ENCODE assay signal across 22 mouse cellular contexts in genomic region chr12:70547199-70547598, GRCm38 (mm10).
A peak's percentile ranks its signal among the peaks of the same experiment; 100 is the strongest.
DNase-seq lines count a peak whose midpoint lies in the region; ATAC-seq and TF ChIP-seq lines count a peak whose summit lies in the region.
"Had no signal": no experiment of that assay in that cellular context is flagged by ENCODE, and none has a peak within 500 bp of the region (broad histone marks: within the 10 kb centered on the region; RNA-seq: fewer than 3 reads in every experiment).

No protein-coding gene starts in this region.

- H3ac ChIP-seq in myocyte (ENCODE audit: control insufficient read depth, insufficient read length): no peak overlapping the region

- H3K27me3 ChIP-seq in heart, postnatal 0 days (ENCODE audit: control insufficient read depth, insufficient read depth, low read length): no peaks in the 10 kb centered on the region
- H3K27me3 ChIP-seq in myocyte (ENCODE audit: control insufficient read depth, insufficient read depth, insufficient read length): no peaks in the 10 kb centered on the region
- H3K27me3 ChIP-seq: heart, embryonic 12.5 days; hindbrain, embryonic 15.5 days; lung, embryonic 15.5 days; neural tube, embryonic 12.5 days had no signal

- H3K4me1 ChIP-seq in heart, postnatal 0 days (ENCODE audit: control insufficient read depth, insufficient read depth): no peaks in the 10 kb centered on the region; the same call in 1 of the 2 replicates
- H3K4me1 ChIP-seq: neural tube, embryonic 12.5 days had no signal

- TF ChIP-seq POLR2A in myocyte (IDR thresholded peaks at IDR 0.05; ENCODE audit: insufficient read length, low read depth): no peak

- peak; percentile 14 for DNase-seq in heart, postnatal 0 days (ENCODE audit: low spot score)
- DNase-seq in heart, adult 11 months: no peak
- DNase-seq in MN1 (ENCODE audit: low spot score): peak; percentile 54
- DNase-seq in R1 (ENCODE audit: low read depth, low spot score): peak; percentile 12
- DNase-seq in left cerebral cortex, adult 11 months (ENCODE audit: low spot score): no peak
- no peak for DNase-seq in right cerebral cortex, adult 2 months (ENCODE audit: low spot score in 2 of 2)
- DNase-seq: adrenal gland, adult 2 months; cerebellum, adult 8-10 months; forebrain, postnatal 0 days; heart, postnatal 36 days; right cerebral cortex, postnatal 14 days; thymus, postnatal 14 days had no signal

- H3K9ac ChIP-seq in heart, postnatal 0 days (replicated peaks; ENCODE audit: low read depth, low read length): no peak overlapping the region
- H3K9ac ChIP-seq: forebrain, postnatal 0 days; heart, embryonic 12.5 days; hindbrain, embryonic 15.5 days; kidney, embryonic 15.5 days; limb, embryonic 12.5 days; liver, embryonic 14.5 days; lung, embryonic 15.5 days; neural tube, embryonic 12.5 days had no signal

- H3K4me3 ChIP-seq in heart, postnatal 0 days (ENCODE audit: low read depth, low read length): no peak overlapping the region
- no peak overlapping the region for H3K4me3 ChIP-seq in myocyte
- H3K4me3 ChIP-seq: heart, embryonic 12.5 days; hindbrain, embryonic 15.5 days; kidney, embryonic 15.5 days; limb, embryonic 12.5 days; lung, embryonic 15.5 days; neural tube, embryonic 12.5 days had no signal

- ATAC-seq in heart, postnatal 0 days (ENCODE audit: insufficient read depth, low read depth): no peak; the same call in 1 of the 2 replicates
- ATAC-seq: forebrain, postnatal 0 days; intestine, postnatal 0 days had no signal

- 0 out of 2 replicates have a peak, but pooled peaks cover 5% of the 10 kb centered on the region for H3K9me3 ChIP-seq in heart, postnatal 0 days (replicated peaks; ENCODE audit: control insufficient read depth, low read length)
- H3K9me3 ChIP-seq: heart, embryonic 12.5 days; hindbrain, embryonic 15.5 days; kidney, embryonic 15.5 days; limb, embryonic 12.5 days; lung, embryonic 15.5 days; neural tube, embryonic 12.5 days had no signal

- H3K4me2 ChIP-seq in heart, postnatal 0 days (ENCODE audit: low read depth, low read length): no peak overlapping the region
- no peak overlapping the region for H3K4me2 ChIP-seq in myocyte (ENCODE audit: low read depth)
- H3K4me2 ChIP-seq: heart, embryonic 12.5 days; hindbrain, embryonic 15.5 days; kidney, embryonic 15.5 days; limb, embryonic 12.5 days; lung, embryonic 15.5 days; midbrain, embryonic 11.5 days; neural tube, embryonic 12.5 days had no signal

- no peaks in the 10 kb centered on the region for H3K36me3 ChIP-seq in heart, postnatal 0 days (replicated peaks; ENCODE audit: control insufficient read depth, insufficient read depth, low read length)
- H3K36me3 ChIP-seq in myocyte (ENCODE audit: control insufficient read depth, insufficient read depth): no peaks in the 10 kb centered on the region
- H3K36me3 ChIP-seq: heart, embryonic 12.5 days; hindbrain, embryonic 15.5 days; kidney, embryonic 15.5 days; limb, embryonic 12.5 days; lung, embryonic 15.5 days; neural tube, embryonic 12.5 days had no signal

- 61% methylated on average over 6 of the region's 6 CpGs for WGBS in heart, postnatal 0 days

- TF ChIP-seq CTCF in heart, postnatal 0 days (IDR thresholded peaks at IDR 0.05; ENCODE audit: low read depth): no peak

- H3K27ac ChIP-seq in heart, postnatal 0 days (ENCODE audit: low read depth): no peak overlapping the region
- H3K27ac ChIP-seq: hindbrain, embryonic 15.5 days; kidney, embryonic 15.5 days; limb, embryonic 12.5 days; liver, embryonic 14.5 days; lung, embryonic 15.5 days; neural tube, embryonic 12.5 days had no signal

- H3K79me2 ChIP-seq in myocyte (ENCODE audit: control insufficient read depth, insufficient read depth): no peaks in the 10 kb centered on the region

- no peak for TF ChIP-seq EP300 in heart, postnatal 0 days (IDR thresholded peaks at IDR 0.05; ENCODE audit: low read depth)

TF ChIP-seq in myocyte, 11 proteins besides CTCF, POLR2A, EP300 and RAD21:
- TF ChIP-seq CEBPB (IDR thresholded peaks at IDR 0.05; ENCODE audit: insufficient read depth, poor library complexity, severe bottlenecking): peak; percentile 38; the same call in 1 of the 2 replicates
- TF ChIP-seq MYOD1 (IDR thresholded peaks at IDR 0.05; ENCODE audit: control insufficient read depth in 1 of 3, insufficient read length in 2 of 3, low read depth in 2 of 3): no peak

Comparison
In these comparisons a context has a peak if more than half of its experiments do, and no peak if none do; other contexts are left out.
1. DNase-seq: peak in heart, postnatal 0 days (single experiment), MN1 (single experiment) and R1 (single experiment); none in heart, adult 11 months (single experiment), left cerebral cortex, adult 11 months (single experiment) and right cerebral cortex, adult 2 months (0 of 2).